Mouse (Mus musculus) gastrocnemius, adult 2 months (tissue): Measurements from ENCODE around the gene Scrn1. TPM values are rescaled to one million over a fixed set of nuclear protein-coding genes. Genes with fewer than 3 reads are reported as not detected.

Source experiments
- DNase-seq: peaks from one replicate; pipeline ENCODE4 v3.0.0; 2022
- H3K27ac ChIP-seq: fragments of 200-600 bp; 2 replicates; pipeline ENCODE4 v1.8.1; 2022; ENCODE audit warnings: mild to moderate bottlenecking
- H3K4me3 ChIP-seq: fragments of 200-600 bp; 2 replicates; pipeline ENCODE4 v1.8.1; 2022; ENCODE audit warnings: mild to moderate bottlenecking, moderate library complexity
- CTCF ChIP-seq: fragments of 200-600 bp; IDR thresholded peaks from 2 replicates; pipeline ENCODE4 v1.8.1; 2022; ENCODE audit warnings: antibody characterized with exemption, mild to moderate bottlenecking, moderate library complexity
- intact Hi-C: fragments of 180-260 bp; cut with DNase I; formaldehyde crosslinking; loops from one replicate; pipeline ENCODE4 v1.15.1; 2025
- long read RNA-seq, 2 experiments: library from polyadenylated mRNA; stranded (forward); transcript quantifications; one replicate each; pipeline ENCODE4 v2.0.0; 2021
- total RNA-seq, 2 experiments: library from RNA; stranded (reverse); gene quantifications; 2 replicates each; pipeline ENCODE4 v1.2.3; 2021

Gene Scrn1
- 1 to 10 TPM; 1.4 to 1.6 TPM for total RNA-seq
- long read RNA-seq, experiment 1, full-length matches to known transcripts, result 4 of 4 reads
- long read RNA-seq, experiment 1, partial matches to known transcripts, result 0 of 4 reads
- long read RNA-seq, experiment 1, other reads (novel, unspliced or antisense), result 0 of 4 reads
- long read RNA-seq, experiment 2, full-length matches to known transcripts, result 1 of 1 reads
- long read RNA-seq, experiment 2, partial matches to known transcripts, result 0 of 1 reads
- long read RNA-seq, experiment 2, other reads (novel, unspliced or antisense), result 0 of 1 reads

GRCm38 (mm10) chr6:54565665-54566545 lies at the start of gene Scrn1:
TSS of gene Scrn1 (minus strand) at chr6:54566489.
- intact Hi-C loops, result no loop called here
- peak within 1 kb of the TSS; percentile 70 for H3K27ac ChIP-seq
- DNase-seq, result peak; percentile 71
- H3K4me3 ChIP-seq, result peak within 1 kb of the TSS; percentile 80
- TF ChIP-seq CTCF, result no peak

DNA sequence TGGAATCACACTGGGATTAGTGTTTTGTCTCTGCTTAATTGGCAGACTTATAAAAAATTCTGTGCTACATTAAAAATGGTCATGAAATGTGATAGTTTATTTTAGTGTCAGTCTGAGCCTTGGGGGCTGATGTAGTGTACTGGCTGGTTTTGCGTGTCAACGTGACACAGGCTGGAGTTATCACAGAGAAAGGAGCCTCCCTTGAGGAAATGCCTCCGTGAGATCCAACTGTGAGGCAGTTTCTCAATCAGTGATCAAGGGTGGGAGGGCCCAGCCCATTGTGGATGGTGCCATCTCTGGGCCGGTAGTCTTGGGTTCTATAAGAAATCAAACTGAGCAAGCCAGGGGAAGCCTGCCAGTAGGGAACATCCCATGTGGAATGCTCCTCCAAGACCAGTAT lies 40.0 kb upstream of the Scrn1 start:
- no peak overlapping the region for H3K4me3 ChIP-seq
- no peak overlapping the region; the same call in 1 of the 2 replicates for H3K27ac ChIP-seq
- no peak for TF ChIP-seq CTCF
- intact Hi-C loops, result no loop called here
- DNase-seq, result peak; percentile 35

DNA sequence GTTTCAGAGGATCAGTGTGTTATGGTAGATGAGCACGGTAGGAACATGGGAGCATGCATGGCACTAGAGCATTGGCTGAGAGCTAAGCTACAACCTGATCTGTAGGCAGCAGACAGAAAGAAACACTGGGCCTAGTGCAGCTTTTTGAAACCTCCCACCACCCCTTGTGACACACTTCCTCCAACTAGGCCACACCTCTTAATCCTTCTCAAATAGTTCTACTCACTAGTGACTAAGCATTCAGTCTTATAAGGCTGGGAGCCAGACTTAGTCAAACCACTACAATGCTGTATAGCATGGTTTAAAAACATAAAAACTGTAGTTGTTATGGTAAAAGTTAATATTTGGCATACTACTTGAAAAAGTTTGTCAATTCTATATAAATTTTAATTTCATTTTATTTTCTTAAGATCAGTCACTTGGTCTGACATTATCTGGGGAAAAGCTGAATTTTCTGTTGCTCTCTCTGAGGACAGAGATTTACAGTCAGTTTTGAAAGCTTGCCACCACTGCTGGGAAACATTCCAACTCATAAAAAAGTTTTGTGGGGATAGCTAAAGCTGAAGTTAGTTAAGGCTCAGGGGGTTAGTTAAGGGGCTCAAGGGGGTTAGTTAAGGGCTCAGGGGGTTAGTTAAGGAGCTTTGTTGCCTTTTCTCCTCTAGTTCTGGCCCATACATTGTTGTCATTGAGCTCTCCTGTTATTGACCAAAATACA lies 37.9 kb upstream of the Scrn1 start:
- TF ChIP-seq CTCF, result no peak
- no peak overlapping the region for H3K27ac ChIP-seq
- intact Hi-C loops, result no loop called here
- DNase-seq, result no peak
- no peak overlapping the region for H3K4me3 ChIP-seq

GRCm38 (mm10) chr6:54602891-54603290 lies 36.6 kb upstream of the Scrn1 start:
- no peak for TF ChIP-seq CTCF
- H3K4me3 ChIP-seq, result no peak overlapping the region
- DNase-seq, result no peak
- H3K27ac ChIP-seq, result no peak overlapping the region
- intact Hi-C loops, result no loop called here

GRCm38 (mm10) chr6:54600681-54601347 lies 34.5 kb upstream of the Scrn1 start:
- DNase-seq, result no peak
- intact Hi-C loops, result no loop called here
- Histone ChIP-seq H3K27ac (no peak overlapping the region), H3K4me3 (no peak overlapping the region)
- TF ChIP-seq CTCF, result no peak

DNA sequence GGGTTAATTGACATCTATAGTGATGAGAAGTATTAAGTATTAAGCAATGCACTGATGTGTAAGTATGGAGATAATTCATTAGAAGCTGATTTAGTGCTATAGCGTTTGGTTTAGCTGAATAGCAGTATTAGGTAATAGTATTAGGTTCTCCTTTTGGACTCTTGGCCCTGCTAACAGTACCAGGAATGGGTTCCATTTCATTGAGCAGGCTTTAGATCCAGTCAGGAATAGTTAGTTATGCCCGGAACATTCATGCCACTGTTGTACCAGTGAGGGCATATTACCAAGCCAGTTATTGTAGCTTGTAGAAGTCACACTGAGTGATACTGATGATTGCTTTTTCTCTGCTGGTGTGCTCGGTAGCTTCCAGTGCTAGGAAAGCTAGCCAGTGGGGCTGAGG lies 31.4 kb upstream of the Scrn1 start:
- TF ChIP-seq CTCF, result no peak
- intact Hi-C loops, result no loop called here
- no peak for DNase-seq
- H3K27ac ChIP-seq, result no peak overlapping the region
- no peak overlapping the region for H3K4me3 ChIP-seq

DNA sequence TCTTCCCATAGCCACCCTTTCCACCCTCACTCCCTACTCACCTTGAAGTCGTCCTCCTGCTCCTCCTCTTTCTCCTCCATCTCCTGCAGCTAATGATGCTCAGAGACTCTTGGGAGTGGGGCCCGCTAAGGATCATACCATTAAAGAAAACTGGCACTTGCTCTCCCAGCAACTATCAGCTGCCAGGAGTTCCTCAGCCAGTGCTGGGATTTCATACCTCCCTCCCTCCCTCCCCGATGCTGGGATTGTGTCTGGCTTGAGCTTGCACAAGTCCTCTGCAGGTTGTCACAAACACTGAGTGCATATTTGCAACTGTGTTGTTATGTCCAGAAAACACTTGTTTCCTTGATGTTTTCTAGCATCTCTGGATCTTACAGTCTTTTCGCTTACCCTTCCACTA lies 30.9 kb upstream of the Scrn1 start, which contains the start of gene Fkbp14:
TSS of gene Fkbp14 (minus strand) at position 101 of the 400 bp plus-strand sequence.
- TF ChIP-seq CTCF, result no peak
- intact Hi-C loops, result no loop called here
- Histone ChIP-seq H3K27ac (peak within 1 kb of the TSS; percentile 90; the same call in 1 of the 2 replicates), H3K4me3 (peak within 1 kb of the TSS; percentile 93; the same call in 1 of the 2 replicates)
- DNase-seq, result no peak

- TF ChIP-seq CTCF, result no peak
- intact Hi-C loops, result loop anchor here (1.0 kb wide), 1 partner anchor 86 kb away; the partner anchor contains the start of gene Mturn
- H3K27ac ChIP-seq, result peak overlapping the region; percentile 90
These were observed 29.1 kb upstream of the Scrn1 start for GRCm38 (mm10) chr6:54595330-54595878.

DNA sequence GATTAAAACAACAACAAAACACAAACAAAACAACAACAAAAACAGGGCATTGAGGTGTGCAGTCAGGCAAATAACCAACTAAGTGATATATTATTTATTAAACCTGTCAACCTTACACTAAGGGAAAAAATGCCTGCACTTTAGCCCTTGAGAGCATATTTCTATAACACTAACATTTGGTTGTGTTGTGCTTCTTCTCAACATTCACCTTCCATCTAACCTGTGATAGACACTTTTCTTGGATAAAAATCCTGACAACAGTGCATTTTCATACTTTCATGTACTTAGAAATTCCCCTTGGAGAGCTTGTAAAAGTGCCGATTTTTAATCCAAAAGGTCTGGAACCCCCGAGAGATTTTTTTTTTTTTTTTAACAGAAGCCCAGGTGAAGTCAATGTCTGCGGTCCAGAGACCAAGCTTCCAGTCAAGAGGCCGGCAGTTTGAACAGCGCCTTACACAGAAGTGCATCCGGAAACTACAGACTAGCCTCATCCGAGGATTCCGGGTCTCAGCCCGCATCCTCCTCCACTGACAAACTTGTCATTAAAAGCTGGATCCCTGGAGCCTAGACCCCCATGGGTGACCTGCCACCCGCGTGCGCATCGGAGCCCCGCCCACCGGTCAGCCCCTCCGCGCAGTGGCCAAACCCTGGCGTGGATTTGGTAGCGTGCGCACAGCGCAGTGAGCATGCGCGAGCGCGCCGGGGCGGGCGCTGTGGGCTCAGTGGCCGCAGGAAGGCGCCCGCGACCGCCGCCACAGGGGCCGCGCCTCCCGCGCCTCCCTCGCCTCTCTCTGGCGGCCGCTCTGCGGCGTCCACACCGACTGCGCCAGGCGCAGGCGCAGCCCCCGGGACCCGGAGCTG lies 28.4 kb upstream of the Scrn1 start, which contains the start of gene Plekha8:
TSS of gene Plekha8 (plus strand) at position 643 of the 861 bp plus-strand sequence.
- H3K27ac ChIP-seq, result peak within 1 kb of the TSS; percentile 90
- peak within 1 kb of the TSS; percentile 93 for H3K4me3 ChIP-seq
- intact Hi-C loops, result loop anchor here (1.0 to 5.0 kb wide), 2 partner anchors 87 to 443 kb away; partner anchors contain the start of genes Gars and Mturn
- peak; percentile 96 for DNase-seq
- peak; percentile 51 for TF ChIP-seq CTCF

More at GRCm38 (mm10) chr6:54595330-54595878, 29.1 kb upstream of the Scrn1 start:
- H3K4me3 ChIP-seq, result peak overlapping the region; percentile 93
- no peak for DNase-seq

- no peak for TF ChIP-seq CTCF
- H3K27ac ChIP-seq, result peak overlapping the region; percentile 90
- no peak for DNase-seq
- peak overlapping the region; percentile 93 for H3K4me3 ChIP-seq
- intact Hi-C loops, result loop anchor here (2.0 to 5.0 kb wide), 2 partner anchors 223 to 443 kb away; partner anchors contain the start of genes Gars and Znrf2
These were observed 27.6 kb upstream of the Scrn1 start for GRCm38 (mm10) chr6:54593766-54594468.
